Mouse (Mus musculus): ENCODE results near the gene 4931440F15Rik.
"Not testable (repeated sequence)": the region's sequence is repeated elsewhere in the genome, so short reads cannot be mapped to it uniquely, and the experiment has no call there.

The 4931440F15Rik gene

DNA sequence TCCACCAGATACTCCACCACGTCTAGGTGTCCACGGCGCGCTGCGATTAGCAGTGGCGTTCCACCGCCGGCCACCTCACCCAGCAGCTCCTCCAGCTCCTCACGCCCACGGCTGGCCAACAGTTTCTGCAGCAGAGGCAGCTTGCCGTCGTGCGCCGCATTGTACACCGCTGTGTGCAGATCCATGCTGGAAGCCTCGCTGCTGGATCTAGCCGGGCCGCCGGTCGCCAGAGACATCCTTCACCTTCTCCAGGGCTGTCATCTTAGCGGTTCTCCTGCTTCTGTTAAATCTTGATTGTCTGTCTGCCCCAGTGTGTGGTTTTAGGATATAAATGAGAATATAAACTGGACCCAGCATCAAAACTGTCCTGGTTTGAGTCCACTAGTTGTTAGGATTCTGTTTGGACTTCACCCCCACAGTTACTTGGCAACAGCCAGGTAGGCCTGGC, at the start of gene 4931440F15Rik:
Gene 4931440F15Rik (minus strand): TSS at position 398 of the 448 bp plus-strand sequence.
- not testable (repeated sequence) for DNase-seq (ENCODE audit: low spot score in 2 of 2)

GRCm38 (mm10) chr11:29874781-29875180, 49.3 kb upstream of the 4931440F15Rik start:
- not testable (repeated sequence) for DNase-seq (ENCODE audit: low spot score in 2 of 2)

DNA sequence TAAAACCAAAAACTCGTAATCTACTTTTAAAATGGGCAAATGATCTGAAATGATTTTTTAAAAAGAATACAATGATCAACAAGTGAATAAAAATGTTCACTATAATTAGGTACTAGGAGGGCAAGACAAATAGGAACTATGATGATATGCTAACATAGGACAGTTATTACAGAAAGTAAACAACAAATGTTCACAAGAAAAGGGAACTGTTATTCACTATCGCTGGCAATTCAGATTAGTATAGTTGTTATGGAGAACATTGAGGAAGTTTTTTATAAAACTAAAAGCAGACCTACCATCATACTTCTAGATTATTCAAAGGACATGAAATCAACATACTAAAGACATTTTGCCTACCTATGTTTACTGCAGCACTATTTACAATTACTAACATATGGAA, 44.7 kb upstream of the 4931440F15Rik start:
- DNase-seq (ENCODE audit: low spot score in 2 of 2): no peak

- no peak for DNase-seq (ENCODE audit: low spot score in 2 of 2)
These were observed 38.8 kb upstream of the 4931440F15Rik start for GRCm38 (mm10) chr11:29864269-29864668.

DNA sequence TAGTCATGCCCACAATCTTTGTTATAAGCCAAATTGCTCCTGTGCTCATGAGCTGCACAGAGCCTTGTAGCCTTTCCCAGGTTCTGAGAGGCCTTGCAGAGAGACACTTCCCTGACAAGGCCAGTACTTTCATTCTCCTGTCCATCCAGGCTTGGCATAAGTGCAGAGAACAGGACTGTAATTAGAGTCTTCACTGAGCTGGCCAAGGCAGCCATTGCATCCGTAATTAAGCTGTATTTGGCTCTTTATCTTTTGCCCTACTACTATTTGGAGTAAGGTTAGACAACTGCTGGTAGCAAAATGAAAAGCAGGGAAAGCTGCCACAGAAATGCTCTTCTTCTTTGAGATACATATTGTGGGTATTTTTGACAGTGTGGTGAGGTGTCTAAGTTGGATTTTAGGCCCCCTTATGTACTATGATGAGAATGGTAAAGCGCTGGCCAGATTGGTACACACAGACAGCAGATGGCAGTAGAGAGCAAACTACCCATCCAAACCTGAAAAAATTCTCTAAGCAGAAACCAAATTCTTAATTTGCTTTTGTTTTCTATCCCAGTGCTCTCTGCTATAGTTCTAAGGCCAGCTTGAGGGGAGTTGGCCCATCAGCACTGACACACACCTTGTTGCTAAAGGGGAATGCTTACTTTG, 36.4 kb upstream of the 4931440F15Rik start:
- peak; percentile 16 to 70 for DNase-seq (ENCODE audit: low spot score in 2 of 2)

GRCm38 (mm10) chr11:29861040-29861439, 35.6 kb upstream of the 4931440F15Rik start:
- no peak for DNase-seq (ENCODE audit: low spot score in 2 of 2)

- DNase-seq (ENCODE audit: low spot score in 2 of 2): no peak
These were observed 15.2 kb upstream of the 4931440F15Rik start for GRCm38 (mm10) chr11:29840606-29841227.

- no peak for DNase-seq (ENCODE audit: low spot score in 2 of 2)
These were observed 14.3 kb upstream of the 4931440F15Rik start for GRCm38 (mm10) chr11:29839781-29840180.

GRCm38 (mm10) chr11:29837066-29837465, 11.6 kb upstream of the 4931440F15Rik start:
- no peak for DNase-seq (ENCODE audit: low spot score in 2 of 2)

DNA sequence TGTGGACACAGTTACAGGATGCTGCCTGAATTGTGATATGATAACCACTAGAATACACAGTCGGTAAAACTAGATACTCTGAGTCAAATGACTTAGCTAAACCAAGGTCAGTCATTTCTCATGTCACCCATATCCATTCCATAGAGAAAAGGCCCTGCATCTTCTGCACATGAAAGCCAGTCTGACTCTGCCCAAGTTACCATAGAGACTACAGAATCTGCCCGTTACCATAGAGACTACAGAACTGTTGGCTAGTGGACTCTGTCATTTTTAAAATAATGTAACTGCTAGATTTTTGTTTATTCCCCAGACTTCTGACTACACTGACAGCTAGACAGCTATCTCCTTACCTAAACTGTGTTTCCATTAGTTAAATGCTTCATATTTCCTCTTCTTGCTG, 2.3 kb upstream of the 4931440F15Rik start:
- no peak for DNase-seq (ENCODE audit: low spot score in 2 of 2)

DNA sequence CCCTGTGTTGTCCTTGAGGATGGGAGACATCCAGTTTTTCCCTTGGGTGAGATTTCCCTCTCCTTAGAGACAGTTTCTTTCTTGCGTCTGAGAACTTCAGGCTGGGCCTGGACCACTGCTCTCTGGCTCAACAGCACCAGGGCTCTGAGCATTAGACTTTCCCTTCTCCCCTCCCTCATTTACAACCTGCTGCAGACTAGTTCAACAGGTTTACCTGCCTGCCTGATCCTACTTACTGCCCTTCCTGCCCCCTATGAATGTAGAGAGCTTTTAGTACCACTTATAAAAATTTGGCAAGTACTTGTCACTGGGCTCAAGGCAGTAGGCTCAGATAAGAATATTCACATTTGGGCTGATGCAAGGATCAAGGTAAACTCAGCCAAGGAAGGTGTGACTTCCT, 533 bp upstream of the 4931440F15Rik start:
- no peak for DNase-seq (ENCODE audit: low spot score in 2 of 2)

GRCm38 (mm10) chr11:29824474-29825270, 796 bp downstream of the 4931440F15Rik start:
- not testable (repeated sequence) for DNase-seq (ENCODE audit: low spot score in 2 of 2)

GRCm38 (mm10) chr11:29823141-29823540, 2.3 kb downstream of the 4931440F15Rik start:
- DNase-seq (ENCODE audit: low spot score in 2 of 2): peak in 1 of 2 experiments; percentile 50

GRCm38 (mm10) chr11:29815670-29816069, 9.8 kb downstream of the 4931440F15Rik start:
- no peak for DNase-seq (ENCODE audit: low spot score in 2 of 2)

GRCm38 (mm10) chr11:29815261-29815660, 10.2 kb downstream of the 4931440F15Rik start:
- DNase-seq (ENCODE audit: low spot score in 2 of 2): peak; percentile 67 to 70

DNA sequence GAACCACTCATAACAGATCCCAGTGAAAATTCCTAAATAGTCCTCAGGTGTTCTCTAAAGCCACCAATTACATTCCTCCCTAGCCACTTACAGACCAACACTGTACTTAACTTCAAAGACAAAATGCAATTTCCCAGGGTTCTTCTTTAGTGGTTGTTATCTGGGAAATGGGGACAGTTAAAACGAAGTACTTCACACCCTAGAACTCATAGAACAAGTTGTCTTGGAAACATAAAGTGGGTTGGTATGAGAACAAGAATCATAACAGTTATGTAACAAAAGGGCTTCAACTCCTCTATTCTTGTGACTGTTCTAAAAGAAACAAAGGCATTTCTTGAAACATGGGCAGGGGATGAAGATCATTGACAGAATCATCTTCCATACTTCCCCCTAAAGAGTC, 12.2 kb downstream of the 4931440F15Rik start:
- DNase-seq (ENCODE audit: low spot score in 2 of 2): no peak

DNA sequence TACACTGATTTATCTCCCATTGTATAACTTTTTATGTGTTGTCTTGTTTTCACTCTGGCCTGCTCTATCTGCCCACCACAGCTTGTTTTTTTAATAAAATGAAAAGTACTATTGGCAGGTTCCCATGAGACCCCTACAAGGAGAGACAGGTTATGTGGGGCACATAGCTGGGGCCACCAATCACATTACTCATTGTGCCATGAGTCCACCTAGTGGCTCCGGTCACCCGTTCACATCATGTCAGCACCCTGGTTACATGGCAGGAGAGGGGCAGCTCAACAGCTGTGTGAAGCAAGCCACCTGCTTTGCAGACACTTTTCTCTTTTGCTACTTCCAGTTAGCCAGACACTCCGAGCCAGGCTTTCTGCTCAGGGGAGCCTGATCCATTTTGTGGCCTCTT, 13.0 kb downstream of the 4931440F15Rik start:
- DNase-seq (ENCODE audit: low spot score in 2 of 2): no peak

GRCm38 (mm10) chr11:29810324-29810723, 15.1 kb downstream of the 4931440F15Rik start:
- DNase-seq (ENCODE audit: low spot score in 2 of 2): no peak

- DNase-seq (ENCODE audit: low spot score in 2 of 2): no peak
These were observed 16.4 kb downstream of the 4931440F15Rik start for GRCm38 (mm10) chr11:29808981-29809589.

GRCm38 (mm10) chr11:29808173-29808980, 17.1 kb downstream of the 4931440F15Rik start:
- no peak for DNase-seq (ENCODE audit: low spot score in 2 of 2)

GRCm38 (mm10) chr11:29807325-29807724, 18.1 kb downstream of the 4931440F15Rik start:
- no peak for DNase-seq (ENCODE audit: low spot score in 2 of 2)

All from spleen, postnatal 4 days (tissue).